8 mouse cellular contexts compared by ENCODE assay signal in genomic region chr7:39896918-39897317, GRCm38 (mm10).
"Had no signal": no experiment of that assay in that cellular context is flagged by ENCODE, and none has a peak within 500 bp of the region (broad histone marks: within the 10 kb centered on the region; RNA-seq: fewer than 3 reads in every experiment).

No protein-coding gene starts in this region.

- DNase-seq: kidney, adult 11 months; kidney, postnatal 10 days; kidney, postnatal 4 days; liver; liver, embryonic 13.5 days; liver, postnatal 0 days; lung, postnatal 14 days; thymus, postnatal 4 days had no signal
